ENCODE assay signal across 15 mouse cellular contexts in genomic region chr2:71613216-71613615, GRCm38 (mm10).
DNase-seq lines count a peak whose midpoint lies in the region; ATAC-seq and TF ChIP-seq lines count a peak whose summit lies in the region.
"Had no signal": no experiment of that assay in that cellular context is flagged by ENCODE, and none has a peak within 500 bp of the region (broad histone marks: within the 10 kb centered on the region; RNA-seq: fewer than 3 reads in every experiment).

No protein-coding gene starts in this region.

- H3K4me1 ChIP-seq in hindbrain, embryonic 14.5 days (replicated peaks; ENCODE audit: control insufficient read depth, insufficient read depth, low read length), result peaks cover 19% of the 10 kb centered on the region
- H3K4me1 ChIP-seq in hindbrain, embryonic 12.5 days, result peaks cover 17% of the 10 kb centered on the region
- H3K4me1 ChIP-seq in cortical plate, adult 2 months (ENCODE audit: control insufficient read depth, insufficient read depth, low read length), result peaks cover 2% of the 10 kb centered on the region
- peaks cover 20% of the 10 kb centered on the region for H3K4me1 ChIP-seq in midbrain, embryonic 14.5 days (ENCODE audit: control insufficient read depth, insufficient read depth, low read length)

- no peak overlapping the region for H3K9ac ChIP-seq in hindbrain, embryonic 14.5 days
- no peak overlapping the region for H3K9ac ChIP-seq in hindbrain, embryonic 12.5 days
- H3K9ac ChIP-seq in midbrain, embryonic 14.5 days (replicated peaks; ENCODE audit: low read length), result no peak overlapping the region
- H3K9ac ChIP-seq: lung, embryonic 14.5 days had no signal

- no peak overlapping the region for H3K4me3 ChIP-seq in hindbrain, embryonic 14.5 days (replicated peaks; ENCODE audit: low read length)
- H3K4me3 ChIP-seq in hindbrain, embryonic 12.5 days, result no peak overlapping the region
- H3K4me3 ChIP-seq in cortical plate, adult 2 months (ENCODE audit: insufficient read depth, low read length), result peak overlapping the region; percentile 16; the same call in 1 of the 2 replicates
- no peak overlapping the region for H3K4me3 ChIP-seq in midbrain, embryonic 14.5 days (replicated peaks; ENCODE audit: low read depth, low read length)
- H3K4me3 ChIP-seq: embryonic facial prominence, embryonic 10.5 days; erythroblast, embryonic 14.5 days had no signal

- H3K36me3 ChIP-seq in hindbrain, embryonic 14.5 days (replicated peaks; ENCODE audit: control insufficient read depth, insufficient read depth), result no peaks in the 10 kb centered on the region
- no peaks in the 10 kb centered on the region for H3K36me3 ChIP-seq in hindbrain, embryonic 12.5 days
- no peaks in the 10 kb centered on the region for H3K36me3 ChIP-seq in midbrain, embryonic 14.5 days (ENCODE audit: control insufficient read depth, insufficient read depth, low read length)
- H3K36me3 ChIP-seq: embryonic facial prominence, embryonic 10.5 days; G1E had no signal

- DNase-seq in hindbrain, embryonic 14.5 days (ENCODE audit: low spot score), result no peak
- DNase-seq in 3T3-L1 (ENCODE audit: low read depth, low spot score), result peak; percentile 54
- DNase-seq in midbrain, embryonic 14.5 days, result no peak
- DNase-seq in T-cell, adult 2 months (ENCODE audit: low spot score), result no peak
- no peak for DNase-seq in layer of hippocampus, adult 18-20 months (ENCODE audit: low spot score in 2 of 2)
- DNase-seq: adrenal gland, postnatal 14 days; cerebellum, postnatal 10 days; lung, embryonic 14.5 days; right cerebral cortex, postnatal 25 days; thymus, postnatal 36 days had no signal

- H3K9me3 ChIP-seq in hindbrain, embryonic 14.5 days (ENCODE audit: control insufficient read depth, low read length), result no peaks in the 10 kb centered on the region
- H3K9me3 ChIP-seq in hindbrain, embryonic 12.5 days (replicated peaks), result no peaks in the 10 kb centered on the region
- H3K9me3 ChIP-seq in midbrain, embryonic 14.5 days (ENCODE audit: control insufficient read depth, low read length), result no peaks in the 10 kb centered on the region
- H3K9me3 ChIP-seq: embryonic facial prominence, embryonic 10.5 days; G1E had no signal

- WGBS in hindbrain, embryonic 14.5 days, result 50% methylated on average over 2 of the region's 2 CpGs
- WGBS in hindbrain, embryonic 12.5 days, result 58% methylated on average over 2 of the region's 2 CpGs
- WGBS in midbrain, embryonic 14.5 days, result 56% methylated on average over 2 of the region's 2 CpGs

- no peaks in the 10 kb centered on the region for H3K27me3 ChIP-seq in hindbrain, embryonic 14.5 days (ENCODE audit: control insufficient read depth, insufficient read depth, low read length)
- peaks cover 4% of the 10 kb centered on the region; the same call in 1 of the 2 replicates for H3K27me3 ChIP-seq in hindbrain, embryonic 12.5 days
- H3K27me3 ChIP-seq in midbrain, embryonic 14.5 days (ENCODE audit: control insufficient read depth, insufficient read depth, low read length), result no peaks in the 10 kb centered on the region

- ATAC-seq in hindbrain, embryonic 14.5 days (ENCODE audit: low FRiP score), result no peak
- ATAC-seq in hindbrain, embryonic 12.5 days (ENCODE audit: low FRiP score), result no peak
- ATAC-seq in midbrain, embryonic 14.5 days (ENCODE audit: low FRiP score, low TSS enrichment), result no peak

- peak overlapping the region; percentile 57; the same call in 1 of the 2 replicates for H3K27ac ChIP-seq in hindbrain, embryonic 14.5 days
- no peak overlapping the region for H3K27ac ChIP-seq in hindbrain, embryonic 12.5 days
- peak overlapping the region; percentile 17 for H3K27ac ChIP-seq in cortical plate, adult 2 months (ENCODE audit: insufficient read depth, low read length)
- H3K27ac ChIP-seq in midbrain, embryonic 14.5 days (replicated peaks; ENCODE audit: low read depth, low read length), result peak overlapping the region; percentile 66
- H3K27ac ChIP-seq: embryonic facial prominence, embryonic 10.5 days had no signal

- no peak for TF ChIP-seq CTCF in cortical plate, adult 2 months (IDR thresholded peaks at IDR 0.05; ENCODE audit: extremely low read depth, insufficient read depth, low read length)

- no peak for TF ChIP-seq POLR2A in cortical plate, adult 2 months (IDR thresholded peaks at IDR 0.05; ENCODE audit: extremely low read depth, insufficient read depth, low read length)

- H3K4me2 ChIP-seq in hindbrain, embryonic 14.5 days (replicated peaks), result no peak overlapping the region
- no peak overlapping the region for H3K4me2 ChIP-seq in hindbrain, embryonic 12.5 days (replicated peaks)
- no peak overlapping the region for H3K4me2 ChIP-seq in midbrain, embryonic 14.5 days (ENCODE audit: low read length)
- H3K4me2 ChIP-seq: lung, embryonic 14.5 days had no signal
